Mouse (Mus musculus) embryonic stem cell, embryonic (primary cell): ENCODE measurements around the gene Icosl.
"Not testable (repeated sequence)": the region's sequence is repeated elsewhere in the genome, so short reads cannot be mapped to it uniquely, and the experiment has no call there.

Experiments
- CTCF ChIA-PET, 4 experiments: fragments of 300-600 bp in 2 of 4; fragments of 350-600 bp in 2 of 4; sonication (Branson Sonifier 250); formaldehyde crosslinking; loops; one replicate each; lab custom pipeline; 2022; ENCODE audit warnings: inconsistent platforms in 2 of 4; lab: Charles Lee
- POLR2A ChIA-PET, 4 experiments: fragments of 300-600 bp in 2 of 4; fragments of 350-600 bp in 2 of 4; sonication (Branson Sonifier 250); formaldehyde crosslinking; loops; one replicate each; lab custom pipeline; 2022; ENCODE audit warnings: antibody characterized with exemption in 4 of 4, inconsistent platforms in 1 of 4; lab: Charles Lee

Icosl gene

DNA sequence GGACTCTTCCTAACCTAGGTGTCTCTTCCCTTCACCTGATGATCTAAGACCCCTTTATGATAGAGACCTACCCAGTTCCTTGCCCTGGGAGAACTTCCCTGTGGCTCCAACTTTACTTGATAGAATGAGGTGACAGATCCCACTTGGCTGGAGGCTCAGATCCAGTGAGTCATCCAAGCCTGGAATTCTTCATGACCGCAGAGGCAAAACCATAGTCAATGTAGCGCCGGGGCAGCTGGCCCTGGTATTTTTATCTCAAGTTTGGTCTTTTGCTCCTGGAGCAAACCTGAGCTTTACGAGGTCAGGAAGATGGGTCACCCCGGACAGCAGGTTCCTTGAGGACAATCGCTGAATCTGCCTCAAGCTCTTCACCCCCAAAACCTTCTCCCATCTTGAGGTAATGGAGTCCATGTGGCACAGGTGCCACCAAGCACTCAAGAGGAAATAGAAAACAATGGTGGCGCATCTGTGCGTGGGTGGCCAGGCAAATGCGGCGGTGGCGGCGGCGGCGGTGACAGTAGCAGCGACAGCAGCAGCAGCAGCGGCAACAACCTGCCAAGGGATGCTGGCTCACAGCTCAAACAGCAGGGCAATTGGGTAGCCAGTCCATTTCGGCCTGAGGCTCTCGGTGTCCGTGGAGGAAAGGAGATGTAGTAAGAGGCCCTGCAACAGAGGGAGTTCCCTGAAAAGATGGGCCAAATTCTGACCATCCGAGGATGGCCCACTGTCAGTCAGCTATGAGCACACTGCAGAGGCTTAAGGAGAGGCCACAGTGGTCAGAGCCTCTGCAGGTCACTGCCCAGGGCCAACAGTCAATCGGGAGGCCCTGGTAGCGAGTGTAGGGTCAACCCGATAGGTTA is 23.0 kb downstream of the Icosl start:
- POLR2A ChIA-PET, result interaction anchor here in 1 of 4 experiments (1.3 kb wide), 1 partner anchor 69 kb away, joined by 4 read pairs; no protein-coding TSS in a partner anchor
- CTCF ChIA-PET, result no interaction called here

DNA sequence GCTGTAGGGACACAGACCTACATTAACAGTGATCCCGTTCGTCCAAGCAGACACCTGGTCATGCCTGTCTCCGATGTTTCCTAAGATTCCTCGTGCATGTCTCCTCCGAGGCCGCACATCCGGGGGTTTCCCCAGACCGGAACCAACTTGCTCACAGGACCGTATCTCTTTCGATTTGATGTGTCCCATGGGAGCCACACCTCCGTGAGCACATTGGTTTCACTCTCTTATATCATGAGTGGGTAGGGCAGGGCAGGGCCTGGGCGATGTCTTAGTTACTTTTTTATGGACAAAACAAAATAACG is 23.6 kb downstream of the Icosl start:
- CTCF ChIA-PET, result no interaction called here
- POLR2A ChIA-PET, result interaction anchor here in 1 of 4 experiments (1.3 kb wide), 1 partner anchor 69 kb away, joined by 4 read pairs; no protein-coding TSS in a partner anchor

DNA sequence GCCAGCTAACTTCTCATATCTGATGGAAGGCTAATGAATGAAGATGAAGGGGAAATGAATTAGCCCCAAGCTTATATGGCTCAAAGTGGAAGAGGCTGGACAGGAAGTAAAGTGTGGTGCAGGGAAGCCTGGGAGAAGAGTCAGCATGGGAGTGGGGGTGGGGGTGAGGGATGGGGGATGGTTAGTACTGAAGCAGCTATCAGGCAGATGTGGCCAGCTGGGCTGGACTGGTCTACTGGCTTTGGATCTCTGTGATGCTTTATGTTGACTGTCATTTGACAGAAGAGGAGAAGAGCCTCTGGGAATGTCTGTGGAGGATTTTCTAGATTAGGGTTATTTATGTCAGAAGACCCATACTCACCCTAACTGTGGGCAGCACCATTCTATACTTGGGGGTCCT is 26.1 kb downstream of the Icosl start:
- ChIA-PET CTCF (interaction anchor here in 1 of 4 experiments (0.6 kb wide), 1 partner anchor 793 kb away, joined by 3 read pairs; no protein-coding TSS in a partner anchor), POLR2A (no interaction called here)

DNA sequence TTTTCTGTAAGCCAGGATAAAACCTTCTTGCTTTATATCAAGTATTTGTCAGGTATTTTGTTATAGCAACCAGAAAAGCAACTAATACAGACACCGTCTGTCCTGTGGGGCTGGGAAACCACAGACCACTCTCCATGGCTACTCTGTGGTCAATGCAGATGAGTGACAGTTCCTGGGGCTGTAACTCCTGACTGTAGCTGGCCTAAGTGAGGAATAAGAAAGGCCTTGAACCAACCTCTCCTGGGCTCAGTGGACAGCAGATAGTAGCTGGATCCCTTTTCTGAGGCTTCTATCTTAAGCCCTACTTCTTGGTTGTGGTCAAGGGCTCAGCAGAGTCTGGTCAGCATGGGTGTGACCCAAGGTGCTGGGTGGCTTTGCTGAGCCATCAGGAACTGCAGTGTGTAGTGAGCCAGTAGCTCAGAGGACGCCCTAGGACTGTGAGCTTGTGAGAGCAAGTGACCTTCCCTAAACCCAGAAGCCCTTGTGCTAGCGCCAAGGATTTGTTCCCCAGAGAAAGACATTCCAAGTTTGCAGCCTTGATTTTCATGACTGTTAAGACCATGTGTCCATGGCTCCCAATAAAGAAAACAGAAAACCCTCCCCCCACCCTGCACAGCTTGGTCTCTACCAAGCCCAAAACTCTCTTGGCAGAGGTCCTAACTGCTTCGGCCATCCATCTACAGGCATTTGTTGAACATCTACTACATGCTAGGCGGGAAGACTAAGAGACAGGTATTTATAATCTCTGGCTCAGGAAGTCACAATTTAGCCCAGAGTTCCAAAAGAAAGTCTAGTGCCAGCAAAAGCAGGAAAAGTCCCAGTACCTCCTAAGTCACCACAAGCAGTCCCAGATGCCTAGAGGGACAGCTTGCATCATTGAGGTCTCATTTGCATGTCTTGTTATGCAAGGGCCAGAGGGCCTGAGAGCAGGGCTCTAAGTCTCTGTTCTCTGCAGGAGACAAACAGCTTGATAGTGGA is 27.1 kb downstream of the Icosl start:
- CTCF ChIA-PET, result interaction anchor here in 3 of 4 experiments (0.6 to 1.3 kb wide), 6 partner anchors 18 to 371 kb away, joined by 3 to 10 read pairs (median 4); no protein-coding TSS in a partner anchor
- POLR2A ChIA-PET, result interaction anchor here in 3 of 4 experiments (0.6 to 1.7 kb wide), 14 partner anchors 8 to 194 kb away, joined by 3 to 6 read pairs (median 3); partner anchors contain the start of genes Icosl (in 2 of the 3), Lrrc3 (in 1 of the 3) and Pwp2 (in 1 of the 3)

DNA sequence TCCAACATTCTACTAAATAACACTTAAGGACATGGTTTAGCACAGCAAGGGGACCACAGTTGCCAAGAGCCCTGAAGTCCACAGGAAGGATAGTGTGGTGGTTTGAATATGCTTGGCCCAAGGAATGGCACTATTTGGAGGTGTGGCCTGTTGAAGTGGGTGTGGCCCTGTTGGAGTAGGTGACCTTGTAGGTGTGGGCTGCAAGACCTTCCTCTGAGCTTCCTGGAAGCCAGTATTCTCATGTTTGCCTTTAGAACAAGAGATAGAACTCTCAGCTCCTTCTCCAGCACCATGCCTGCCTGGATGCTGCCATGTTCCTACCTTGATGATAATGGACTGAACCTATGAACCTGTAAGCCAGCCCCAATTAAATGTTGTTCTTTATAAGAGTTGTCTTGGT is 30.8 kb downstream of the Icosl start:
- POLR2A ChIA-PET, result not testable (repeated sequence)

DNA sequence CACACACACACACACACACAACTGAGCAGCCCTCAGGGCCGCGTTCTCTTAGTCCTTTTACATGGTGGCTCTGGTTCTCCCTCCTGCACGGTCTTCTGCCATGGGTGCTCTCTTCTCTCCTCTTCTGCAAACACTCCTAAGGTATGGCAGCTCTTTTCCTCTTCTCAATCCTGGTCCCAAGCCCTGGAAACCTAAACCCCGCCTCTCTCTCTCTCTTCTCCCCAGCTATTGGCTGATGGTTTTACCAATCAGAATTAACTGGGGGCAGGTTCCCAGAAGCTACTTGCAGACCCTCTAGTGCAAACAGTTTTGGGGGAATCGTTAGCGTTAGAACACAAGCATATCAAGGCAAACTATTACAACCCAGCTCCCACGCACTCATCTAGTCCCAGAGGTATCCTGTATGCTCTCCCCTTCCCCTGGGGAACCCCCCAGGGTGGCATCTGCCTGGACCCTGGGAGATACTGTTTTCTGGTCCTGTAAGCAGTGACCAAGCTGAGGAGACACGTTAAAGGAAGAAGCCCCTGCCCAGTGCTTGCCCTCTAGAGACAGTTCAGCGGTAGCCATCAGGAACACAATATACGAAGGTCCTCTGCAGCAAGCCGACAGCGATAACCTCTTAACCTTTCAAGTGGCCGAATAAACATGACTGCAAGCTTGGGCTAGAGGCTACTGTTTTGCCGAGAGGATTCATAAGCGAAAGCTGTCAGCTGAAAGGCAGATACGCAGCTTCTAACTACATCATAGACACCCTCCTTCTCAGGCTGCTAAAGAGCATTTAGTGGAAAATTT is 32.1 kb downstream of the Icosl start:
- POLR2A ChIA-PET, result interaction anchor here in 2 of 4 experiments (0.7 to 1.2 kb wide), 6 partner anchors 13 to 197 kb away, joined by 3 to 5 read pairs (median 4); partner anchors contain the start of genes Icosl (in 1 of the 2) and Pwp2 (in 1 of the 2)
- CTCF ChIA-PET, result interaction anchor here in 2 of 4 experiments (0.6 to 1.1 kb wide), 5 partner anchors 32 to 74 kb away, joined by 3 to 7 read pairs (median 5); partner anchors contain the start of gene Icosl (in 2 of the 2)

More for the DNA sequence above, 30.8 kb downstream of the Icosl start:
- CTCF ChIA-PET, result not testable (repeated sequence)

DNA sequence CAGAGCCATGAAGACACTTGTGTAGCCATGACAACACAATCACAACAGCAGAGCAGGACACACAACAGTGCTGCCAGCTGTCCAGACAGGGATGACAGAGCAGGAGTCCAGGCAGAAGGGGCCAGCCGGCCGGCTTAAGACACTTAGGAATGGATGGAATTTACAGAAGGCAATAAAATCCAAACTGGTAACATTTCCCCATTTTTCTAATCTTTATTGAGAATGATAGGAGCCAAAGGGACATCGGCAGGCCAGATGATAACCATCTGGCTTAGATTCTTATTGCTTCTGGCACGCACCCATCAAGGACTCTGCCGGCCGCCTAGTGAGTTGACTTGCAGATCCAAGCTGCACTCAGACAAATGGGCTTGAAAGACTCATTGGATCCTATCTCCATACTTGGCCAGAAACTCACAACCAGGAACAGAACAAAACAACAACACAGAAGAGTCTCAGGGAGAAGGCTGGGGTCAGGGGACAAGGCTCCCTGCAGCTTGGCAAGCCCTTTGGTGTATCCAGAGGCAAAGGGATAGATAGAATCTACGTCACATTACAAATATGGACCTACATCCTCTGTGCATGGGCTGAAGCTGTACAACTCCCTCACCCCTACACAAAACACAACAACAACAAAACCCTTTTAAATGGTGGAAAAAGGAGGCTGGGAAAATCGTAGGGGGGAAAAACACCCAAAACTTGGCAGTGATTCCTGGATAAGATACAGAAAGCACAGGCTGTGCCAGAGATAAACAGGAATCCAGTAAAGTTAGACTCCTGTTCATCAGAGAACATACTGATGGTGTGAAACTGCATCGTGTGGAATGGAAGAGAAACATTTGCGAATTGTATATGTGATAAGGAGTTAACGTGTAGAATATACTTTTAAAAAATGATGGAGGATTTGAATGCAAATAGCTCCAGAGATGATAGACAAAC is 35.7 kb downstream of the Icosl start:
- POLR2A ChIA-PET, result interaction anchor here in 1 of 4 experiments (0.5 kb wide), 1 partner anchor 86 kb away, joined by 3 read pairs; no protein-coding TSS in a partner anchor
- CTCF ChIA-PET, result no interaction called here

DNA sequence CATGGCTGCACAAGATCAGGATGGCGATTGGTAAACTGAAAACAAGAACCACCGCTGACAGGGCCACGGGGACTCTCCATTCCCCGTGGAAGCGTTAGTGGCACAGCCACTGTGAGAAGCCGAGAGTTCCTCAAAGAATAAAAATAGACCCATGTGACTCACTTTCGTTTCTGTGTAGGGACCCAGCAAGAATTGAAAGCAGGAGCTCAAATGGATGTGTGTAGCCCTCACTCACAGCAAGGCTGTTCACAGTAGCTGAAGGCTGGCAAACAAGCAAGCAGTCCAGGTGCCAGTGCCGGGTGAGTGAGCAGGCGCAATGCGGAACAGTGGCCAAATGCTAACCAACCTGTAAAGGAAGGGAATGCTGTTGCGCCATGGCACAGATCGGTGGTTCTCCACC is 36.4 kb downstream of the Icosl start:
- CTCF ChIA-PET, result no interaction called here
- POLR2A ChIA-PET, result no interaction called here

DNA sequence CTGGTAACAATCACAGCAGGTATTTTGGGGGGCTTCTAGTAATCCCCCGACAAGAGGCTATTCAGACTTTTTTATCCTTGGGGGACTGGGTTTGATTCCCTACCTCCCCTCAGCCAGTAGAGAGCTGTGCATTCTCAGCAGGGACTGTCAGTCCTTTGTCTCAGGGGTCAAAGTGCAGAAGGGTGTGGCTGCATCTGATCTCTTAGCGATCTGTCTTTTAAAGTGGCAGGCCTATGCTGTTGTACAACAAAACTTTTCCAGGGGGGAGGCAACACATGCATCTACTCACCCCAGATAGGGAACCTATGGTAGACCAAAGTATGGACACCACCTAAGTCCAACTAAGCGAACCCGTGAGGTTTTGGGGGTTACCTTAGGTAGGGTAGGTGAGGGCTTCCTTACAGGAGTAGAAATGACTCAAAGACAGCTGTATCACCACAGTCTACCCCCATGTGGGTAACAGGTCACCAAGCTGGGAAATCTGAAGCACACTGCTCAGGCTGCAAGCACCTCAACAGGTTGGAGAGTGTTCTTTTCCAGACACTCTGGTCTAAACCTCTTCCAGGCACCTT is 45.5 kb downstream of the Icosl start:
- CTCF ChIA-PET, result interaction anchor here in 2 of 4 experiments (0.6 kb wide), 2 partner anchors 12 to 262 kb away, joined by 3 to 5 read pairs; no protein-coding TSS in a partner anchor
- POLR2A ChIA-PET, result interaction anchor here in 3 of 4 experiments (0.5 to 2.0 kb wide), 6 partner anchors 13 to 312 kb away, joined by 3 to 5 read pairs (median 3); no protein-coding TSS in a partner anchor

DNA sequence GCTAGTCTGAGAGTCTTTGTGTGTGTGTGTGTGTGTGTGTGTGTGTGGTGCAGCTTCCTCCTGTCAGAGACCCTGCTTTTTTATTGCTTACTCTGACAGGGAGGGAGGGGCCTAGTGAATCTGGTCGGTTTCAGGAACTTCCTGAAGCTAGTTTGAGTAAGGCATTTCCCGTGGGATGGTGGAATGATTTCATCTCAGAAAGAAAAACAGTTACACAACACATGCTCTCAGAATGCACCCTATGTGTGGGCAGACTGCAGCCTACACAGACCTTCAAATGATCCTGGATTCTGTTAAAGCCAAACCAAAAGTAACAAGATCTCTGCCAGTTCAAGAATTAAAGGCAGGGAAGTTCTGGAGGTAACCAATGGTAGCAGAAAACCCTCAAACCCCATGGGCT is 46.1 kb downstream of the Icosl start:
- CTCF ChIA-PET, result interaction anchor here in 2 of 4 experiments (0.6 to 1.1 kb wide), 2 partner anchors 11 to 72 kb away, joined by 3 to 5 read pairs; partner anchors contain the start of gene Aire (in 1 of the 2)

DNA sequence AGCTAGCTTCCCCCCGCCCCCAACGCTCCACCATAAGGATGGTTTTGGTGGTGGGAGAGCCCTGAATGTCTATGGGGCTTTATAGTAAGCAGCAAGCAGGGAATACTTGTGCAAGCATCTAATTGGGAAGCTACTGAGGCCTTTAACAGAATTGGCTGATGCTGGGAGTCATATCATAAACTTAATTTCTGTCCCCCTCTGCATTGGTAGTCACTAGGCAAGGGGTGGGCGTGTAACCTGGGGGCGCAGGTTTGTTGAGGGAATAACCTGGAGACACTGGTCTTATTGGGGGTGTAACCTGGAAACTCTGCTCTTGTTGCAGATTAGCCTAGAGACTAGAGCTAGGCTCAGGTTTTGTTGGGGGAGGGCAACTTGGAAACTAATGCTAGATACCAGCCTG is 50.3 kb downstream of the Icosl start:
- POLR2A ChIA-PET, result interaction anchor here in 2 of 4 experiments (0.5 to 1.7 kb wide), 5 partner anchors 12 to 115 kb away, joined by 3 to 5 read pairs (median 4); no protein-coding TSS in a partner anchor
- CTCF ChIA-PET, result no interaction called here

More for the DNA sequence above, 46.1 kb downstream of the Icosl start:
- POLR2A ChIA-PET, result interaction anchor here in 1 of 4 experiments (1.2 to 2.0 kb wide), 3 partner anchors 13 to 20 kb away, joined by 3 to 5 read pairs (median 4); no protein-coding TSS in a partner anchor

DNA sequence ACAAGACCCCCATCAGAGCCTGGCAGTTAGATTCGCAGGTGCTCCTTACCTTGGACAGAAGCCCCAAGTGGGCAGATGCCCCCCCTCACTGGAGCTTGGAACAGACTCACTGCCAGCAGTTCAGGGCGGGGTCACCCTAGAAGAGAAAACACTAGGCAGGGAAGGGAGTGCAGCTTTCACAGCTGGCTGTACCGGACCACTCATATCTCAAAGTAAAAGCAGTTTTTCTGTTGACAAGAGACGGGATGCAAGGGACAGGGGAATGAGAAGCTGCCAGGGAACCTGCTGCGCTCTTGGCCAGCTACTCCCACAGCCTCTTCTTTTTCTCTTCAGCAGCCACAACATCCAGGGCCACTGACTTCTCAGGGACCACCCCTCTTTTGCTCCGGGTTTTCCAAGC is 55.0 kb downstream of the Icosl start:
- POLR2A ChIA-PET, result interaction anchor here in 2 of 4 experiments (1.1 kb wide), 2 partner anchors 114 to 140 kb away, joined by 3 read pairs; partner anchors contain the start of gene Pfkl (in 1 of the 2)
- CTCF ChIA-PET, result not testable (repeated sequence)

DNA sequence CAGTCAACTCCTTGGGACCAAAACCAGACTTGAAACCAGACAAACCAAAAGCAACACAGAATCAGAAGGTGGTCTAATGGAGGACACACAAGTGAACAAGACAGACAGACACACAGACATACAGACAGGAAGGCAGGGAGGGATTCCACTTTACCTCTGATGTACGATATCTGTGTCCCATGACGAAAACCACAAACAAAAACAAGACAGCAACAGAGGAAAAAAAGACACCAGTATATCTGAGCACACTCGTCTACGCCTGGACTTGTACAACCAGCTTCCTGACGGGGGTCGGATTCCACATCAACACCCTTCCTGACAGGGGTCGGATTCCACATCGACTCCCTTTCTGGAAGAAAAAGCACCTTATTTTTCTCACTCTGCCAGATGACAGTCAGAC is 56.0 kb downstream of the Icosl start:
- CTCF ChIA-PET, result not testable (repeated sequence)
- POLR2A ChIA-PET, result interaction anchor here in 1 of 4 experiments (1.1 kb wide), 1 partner anchor 115 kb away, joined by 3 read pairs; the partner anchor contains the start of gene Pfkl

DNA sequence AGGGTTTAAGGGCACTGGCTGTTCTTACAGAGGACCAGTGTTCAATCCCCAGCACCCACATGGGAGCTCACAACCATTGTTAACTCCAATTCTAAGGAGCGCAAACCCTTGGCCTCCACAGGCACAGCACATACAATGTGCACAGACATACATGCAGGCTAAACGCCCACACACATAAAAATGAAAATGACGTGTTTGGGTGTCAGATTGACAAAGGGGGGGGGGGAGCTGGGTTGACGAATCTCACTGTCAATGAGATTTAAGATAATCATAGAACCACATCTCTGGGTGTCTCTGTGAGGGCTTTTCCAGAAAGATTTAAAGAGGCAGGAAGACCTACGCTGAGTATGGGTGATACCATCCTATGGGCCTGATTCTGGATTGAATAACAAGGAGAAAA is 57.2 kb downstream of the Icosl start:
- ChIA-PET POLR2A (interaction anchor here in 3 of 4 experiments (0.6 to 1.4 kb wide), 4 partner anchors 11 to 551 kb away, joined by 3 to 8 read pairs (median 4); partner anchors contain the start of gene Icosl (in 1 of the 3)), CTCF (interaction anchor here in 1 of 4 experiments (0.6 kb wide), 1 partner anchor 11 kb away, joined by 5 read pairs; no protein-coding TSS in a partner anchor)

DNA sequence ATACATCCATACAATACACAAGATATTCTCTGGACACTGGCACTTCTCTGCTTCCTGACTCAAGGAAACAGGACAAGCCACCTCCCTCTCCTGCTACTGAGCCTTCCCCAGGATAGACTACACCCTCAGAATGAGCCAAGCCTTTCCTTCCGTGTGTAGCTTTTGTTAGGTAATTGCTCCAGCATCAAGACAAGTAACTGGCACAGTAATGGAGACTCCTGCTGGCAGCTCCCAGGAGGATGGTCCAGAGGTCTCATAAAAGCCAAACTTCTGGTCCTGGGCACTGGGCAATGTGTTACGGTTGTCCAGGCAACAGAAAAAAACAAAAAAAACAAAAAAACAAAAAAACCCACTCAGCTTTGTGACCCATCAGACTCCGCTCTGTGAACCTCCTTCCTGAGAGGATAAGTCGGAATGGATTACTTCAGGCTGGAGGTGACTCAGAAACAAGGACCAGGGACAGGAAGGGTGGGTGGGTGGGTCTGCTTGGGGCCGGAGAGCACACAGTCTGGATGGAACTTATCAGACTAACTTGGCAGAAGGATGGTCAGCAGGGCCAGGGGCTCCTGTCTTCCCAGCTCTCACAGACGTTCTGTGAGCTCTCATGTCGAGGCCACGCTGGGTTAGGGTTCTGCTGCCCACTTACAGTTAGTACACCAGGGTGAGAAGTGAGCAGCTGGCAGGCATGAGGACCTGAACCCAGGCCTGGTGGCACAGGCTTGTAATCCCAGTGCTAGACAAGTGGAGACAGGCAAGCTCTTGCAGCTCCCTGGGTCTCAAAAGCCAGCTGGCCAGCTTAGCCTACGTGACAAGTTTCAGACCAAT is 58.2 kb downstream of the Icosl start:
- CTCF ChIA-PET, result no interaction called here
- POLR2A ChIA-PET, result interaction anchor here in 3 of 4 experiments (0.6 to 1.4 kb wide), 4 partner anchors 10 to 256 kb away, joined by 3 to 5 read pairs (median 3); partner anchors contain the start of gene Icosl (in 1 of the 3)
